Mouse (Mus musculus) megakaryocyte-erythroid progenitor cell, adult 5 weeks (primary cell): ENCODE results near the gene Gprc5b. TPM values are rescaled to one million over a fixed set of nuclear protein-coding genes. Genes with fewer than 3 reads are reported as not detected.

Experiments
- polyA plus RNA-seq: library from polyadenylated mRNA; stranded (reverse); fragments of >175 nt; gene quantifications from 2 replicates; pipeline ENCODE4 v1.2.3, GENCODE M21; 2012

The Gprc5b gene
- 0.04 and 0.57 TPM in 2 replicates for polyA plus RNA-seq

GRCm38 (mm10) chr7:118995007-118995406 lies at the start of gene Gprc5b:
Gprc5b (minus strand) TSS chr7:118995211.

Other genes starting within 250 kb of the Gprc5b start
- 0.24 and 0.26 TPM in 2 replicates for gene Iqck, start 139.5 kb downstream of the Gprc5b start, polyA plus RNA-seq
- gene Knop1, start 139.0 kb downstream of the Gprc5b start, polyA plus RNA-seq, result 9.5 and 10.4 TPM in 2 replicates
- gene Gpr139, start 189.4 kb upstream of the Gprc5b start, polyA plus RNA-seq, result not detected in 2 replicates